In the genomic region with DNA sequence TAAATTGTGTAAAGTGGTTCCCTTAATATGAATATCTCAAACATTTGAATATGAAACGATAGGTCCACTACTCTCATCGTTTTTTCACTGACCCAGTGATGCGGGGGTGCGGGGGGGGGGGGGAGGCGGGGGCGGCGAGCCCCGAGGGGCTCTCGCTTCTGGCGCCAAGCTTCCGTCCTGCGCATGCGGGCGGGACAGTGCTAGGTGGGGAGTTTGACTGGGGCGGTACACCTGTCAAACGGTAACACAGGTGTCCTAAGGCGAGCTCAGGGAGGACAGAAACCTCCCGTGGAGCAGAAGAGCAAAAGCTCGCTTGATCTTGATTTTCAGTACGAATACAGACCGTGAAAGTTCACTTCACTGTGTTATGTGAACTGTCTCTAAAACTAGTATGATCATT, we compare ENCODE assay signal across 8 mouse cellular contexts. TPM values are rescaled to one million over a fixed set of nuclear protein-coding genes. Genes with fewer than 3 reads are reported as not detected.
DNase-seq lines count a peak whose midpoint lies in the region; ATAC-seq and TF ChIP-seq lines count a peak whose summit lies in the region.

No protein-coding gene starts in this region.

- TF ChIP-seq EP300 in stomach, postnatal 0 days (optimal IDR thresholded peaks at IDR 0.05), result no peak

- no peaks in the 10 kb centered on the region for H3K27me3 ChIP-seq in hindbrain, embryonic 16.5 days (replicated peaks; ENCODE audit: control insufficient read depth, insufficient read depth, low read length)
- no peaks in the 10 kb centered on the region for H3K27me3 ChIP-seq in stomach, postnatal 0 days (ENCODE audit: control insufficient read depth, insufficient read depth, low read length)

- no peak for TF ChIP-seq CTCF in stomach, postnatal 0 days (IDR thresholded peaks at IDR 0.05; ENCODE audit: low read depth)

- H3K9ac ChIP-seq in hindbrain, embryonic 16.5 days (ENCODE audit: low read depth, low read length), result no peak overlapping the region
- H3K9ac ChIP-seq in stomach, postnatal 0 days (ENCODE audit: low read length), result no peak overlapping the region

- peak; percentile 22 to 49 for DNase-seq in left cerebral cortex, adult 18-20 months (ENCODE audit: low spot score in 2 of 2)
- DNase-seq in left cerebral cortex, postnatal 36 days (ENCODE audit: low spot score in 2 of 2), result no peak
- DNase-seq in Muller cell, postnatal 12 days (ENCODE audit: inconsistent ontology term), result peak; percentile 91
- DNase-seq in embryo, embryonic 9.5 days (ENCODE audit: extremely low spot score), result peak; percentile 100
- DNase-seq in stomach, postnatal 0 days (ENCODE audit: low spot score), result peak; percentile 91
- DNase-seq in spleen, postnatal 36 days (ENCODE audit: low spot score in 2 of 2), result no peak

- intact Hi-C loops in left cerebral cortex, postnatal 36 days (cut with DNase I), result no loop called here

- no peak overlapping the region for H3K4me3 ChIP-seq in hindbrain, embryonic 16.5 days (ENCODE audit: low read length)
- H3K4me3 ChIP-seq in stomach, postnatal 0 days (ENCODE audit: low read depth, low read length), result no peak overlapping the region

- H3K27ac ChIP-seq in hindbrain, embryonic 16.5 days (ENCODE audit: low read depth, low read length), result no peak overlapping the region
- peak overlapping the region; percentile 5; the same call in 1 of the 2 replicates for H3K27ac ChIP-seq in stomach, postnatal 0 days (replicated peaks)

- ATAC-seq in hindbrain, embryonic 16.5 days, result peak; percentile 83
- ATAC-seq in megakaryocyte-erythroid progenitor cell, adult 5-6 weeks (replicated peaks; ENCODE audit: low FRiP score, low TSS enrichment, poor library complexity, severe bottlenecking), result peak; percentile 100
- peak; percentile 99 for ATAC-seq in stomach, postnatal 0 days (ENCODE audit: low FRiP score, low TSS enrichment)

- H3K4me1 ChIP-seq in hindbrain, embryonic 16.5 days (ENCODE audit: control insufficient read depth, insufficient read depth, low read depth, low read length), result peaks cover 25% of the 10 kb centered on the region
- peaks cover 7% of the 10 kb centered on the region; the same call in 1 of the 2 replicates for H3K4me1 ChIP-seq in stomach, postnatal 0 days (replicated peaks; ENCODE audit: control insufficient read depth, insufficient read depth)

- no peak overlapping the region for H3K4me2 ChIP-seq in hindbrain, embryonic 16.5 days (ENCODE audit: low read length)
- H3K4me2 ChIP-seq in stomach, postnatal 0 days (replicated peaks; ENCODE audit: low read depth), result 0 out of 2 replicates have a peak overlapping the region, but pooled peaks have one; percentile 0

- H3K36me3 ChIP-seq in hindbrain, embryonic 16.5 days (ENCODE audit: control insufficient read depth, insufficient read depth, low read length), result no peaks in the 10 kb centered on the region
- no peaks in the 10 kb centered on the region for H3K36me3 ChIP-seq in stomach, postnatal 0 days (ENCODE audit: control insufficient read depth, insufficient read depth, low read length)

- 21% methylated on average over 21 of the region's 21 CpGs for WGBS in hindbrain, embryonic 16.5 days
- WGBS in stomach, postnatal 0 days, result 28% methylated on average over 21 of the region's 21 CpGs

- no peaks in the 10 kb centered on the region for H3K9me3 ChIP-seq in hindbrain, embryonic 16.5 days (ENCODE audit: control insufficient read depth, low read length)
- no peaks in the 10 kb centered on the region for H3K9me3 ChIP-seq in stomach, postnatal 0 days (ENCODE audit: control insufficient read depth, low read length)

RNA-seq across cellular contexts. Expression of a gene that starts 31.3 kb away (rescaled TPM):
- total RNA-seq in left cerebral cortex, adult 18-20 months (2021), result 10 to 100 TPM; 85.4 to 92.8 TPM
- total RNA-seq in left cerebral cortex, postnatal 36 days (2021), result 100 to 1,000 TPM in 1 of 2 experiments, 10 to 100 TPM in 1; 82.7 to 107 TPM
- polyA plus RNA-seq in hindbrain, embryonic 16.5 days (2015; fragmentation: Nextera tagmentation; extraction: Ambion mirVana), result 59.0 and 60.4 TPM in 2 replicates
- 1.2 and 5.4 TPM in 2 replicates for total RNA-seq in megakaryocyte-erythroid progenitor cell, adult 5-6 weeks (2014; fragmentation: Nextera tagmentation)
- total RNA-seq in megakaryocyte-erythroid progenitor cell, adult 5-6 weeks (2017), result 3.0 and 5.8 TPM in 2 replicates
- polyA plus RNA-seq in stomach, postnatal 0 days (2015; fragmentation: Nextera tagmentation; extraction: Ambion mirVana), result 32.1 and 34.1 TPM in 2 replicates

Comparison
In these comparisons a context has a peak if more than half of its experiments do, and no peak if none do; other contexts are left out.
1. DNase-seq: peak in left cerebral cortex, adult 18-20 months (2 of 2), Muller cell, postnatal 12 days (single experiment), embryo, embryonic 9.5 days (single experiment) and stomach, postnatal 0 days (single experiment); none in left cerebral cortex, postnatal 36 days (0 of 2) and spleen, postnatal 36 days (0 of 2).
2. RNA of a gene that starts 31.3 kb away (total RNA-seq): 82.7 to 107 TPM in left cerebral cortex, postnatal 36 days and 85.4 to 92.8 TPM in left cerebral cortex, adult 18-20 months; 1.2 to 5.8 TPM in megakaryocyte-erythroid progenitor cell, adult 5-6 weeks; every median in the first group is over 10 times any median in the second.
3. Peak in every context shown above with its lines, with median percentiles within 50 percentile points of each other: ATAC-seq.